Mouse (Mus musculus): ENCODE data around the gene Stk38.
A peak's percentile ranks its signal among the peaks of the same experiment; 100 is the strongest.

Gene Stk38

GRCm38 (mm10) chr17:28950751-28951150 lies 57.0 kb downstream of the Stk38 start:
- no peak for DNase-seq

DNA sequence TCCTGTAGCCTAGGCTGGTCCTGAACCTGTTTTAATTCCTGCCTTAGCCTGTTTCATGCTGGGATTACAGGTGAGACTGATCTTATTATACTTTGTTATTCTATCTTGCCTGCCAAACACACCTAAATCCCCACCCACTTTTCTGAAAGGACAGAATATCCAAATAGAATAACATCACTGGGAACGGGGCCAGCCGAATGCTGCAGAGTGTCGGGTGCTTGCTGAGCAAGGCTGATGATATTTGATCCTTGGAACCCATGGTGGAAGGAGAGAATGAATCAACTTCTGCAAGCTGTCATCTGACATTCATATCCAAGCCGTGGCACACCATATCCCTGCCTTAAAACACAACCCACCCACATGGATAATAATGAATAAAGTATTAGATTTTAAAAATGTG lies 59.1 kb downstream of the Stk38 start:
- DNase-seq: peak; percentile 34 to 70

DNA sequence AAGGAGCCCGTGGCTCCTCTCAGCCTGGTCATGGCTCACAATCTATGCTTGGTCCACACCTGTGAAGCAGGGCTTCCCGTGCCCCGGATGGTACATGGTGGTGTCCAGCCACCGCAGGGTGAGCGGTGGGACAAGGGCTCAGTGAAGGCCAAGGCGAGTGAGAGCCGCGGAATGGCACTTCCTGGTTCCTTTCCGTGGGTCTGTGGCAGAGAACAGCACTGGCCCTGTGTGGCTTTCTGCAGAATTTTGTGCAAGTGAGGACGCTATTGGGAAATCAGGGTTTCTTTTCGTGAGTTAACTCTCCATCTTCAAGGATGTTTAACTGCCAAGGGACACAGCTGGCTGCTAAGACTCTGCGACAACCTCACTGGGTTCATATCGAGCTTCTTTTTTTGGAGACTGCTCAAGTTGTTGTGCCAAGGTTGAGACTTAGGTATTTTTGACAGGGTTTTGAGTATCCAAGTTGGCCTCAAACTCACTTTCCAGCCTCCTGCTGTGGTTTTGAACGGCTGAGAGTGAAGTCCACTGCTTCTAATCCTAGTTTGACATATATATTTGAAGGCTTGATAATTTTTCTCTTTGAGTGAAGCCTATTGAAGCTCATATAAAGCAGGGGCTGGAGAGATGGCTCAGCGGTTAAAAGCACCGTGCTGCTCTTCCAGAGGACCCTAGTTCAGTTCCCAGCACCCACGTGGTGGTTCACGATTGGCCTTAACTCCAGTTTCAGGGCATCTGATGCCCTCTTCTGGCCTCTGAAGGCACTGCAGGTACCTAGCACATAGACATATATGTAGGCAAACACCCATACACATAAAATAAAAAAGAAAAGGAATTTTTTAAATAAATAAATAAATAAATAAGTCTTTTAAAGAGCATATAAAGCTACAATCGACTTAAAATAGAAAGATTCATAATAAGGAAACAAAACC lies 60.5 kb downstream of the Stk38 start:
- DNase-seq: peak in 1 of 2 experiments; percentile 42

- no peak for DNase-seq
Measured at GRCm38 (mm10) chr17:28944481-28944880, 63.3 kb downstream of the Stk38 start.

GRCm38 (mm10) chr17:28943740-28944139 lies 64.1 kb downstream of the Stk38 start, which contains the start of gene Pxt1:
Pxt1 (minus strand) TSS chr17:28943840.
- DNase-seq: no peak

GRCm38 (mm10) chr17:28942101-28942500 lies 65.7 kb downstream of the Stk38 start:
- no peak for DNase-seq

DNA sequence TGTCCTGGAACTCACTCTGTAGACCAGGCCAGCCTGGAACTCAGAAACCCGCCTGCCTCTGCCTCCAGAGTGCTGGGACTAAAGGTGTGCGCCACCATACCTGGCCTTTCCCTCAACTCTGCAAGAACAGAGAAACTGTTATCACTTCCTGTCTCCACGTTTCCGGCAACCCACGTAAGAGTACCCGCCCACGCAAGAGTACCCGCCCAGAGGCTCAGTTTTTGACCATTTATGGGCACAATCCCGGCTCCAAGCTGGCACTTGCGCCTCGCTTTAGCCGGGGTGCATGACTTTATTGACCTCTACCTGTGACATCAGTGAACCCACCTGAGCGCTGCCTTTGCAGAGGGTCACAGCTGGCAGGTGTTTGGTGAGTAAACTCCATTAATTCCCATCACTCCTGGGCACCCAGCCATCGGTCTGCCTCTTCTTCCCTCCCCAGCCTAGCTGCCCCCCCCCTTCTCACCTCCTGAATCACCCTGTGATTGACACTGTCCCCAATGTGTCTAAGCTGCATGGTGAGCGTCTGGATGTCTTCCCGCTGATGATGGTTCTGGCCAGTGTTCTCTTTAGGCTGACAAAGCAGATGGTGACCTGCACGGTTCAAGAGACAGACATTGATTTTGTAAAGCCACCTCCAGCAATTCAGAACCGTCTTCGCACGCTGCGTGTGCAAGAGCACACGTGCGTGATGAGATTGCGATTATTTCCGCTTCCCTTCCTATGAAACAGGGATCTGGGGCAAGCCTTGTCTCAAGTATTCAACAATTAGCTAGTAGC lies 66.8 kb downstream of the Stk38 start:
- DNase-seq: peak; percentile 56 to 66

DNA sequence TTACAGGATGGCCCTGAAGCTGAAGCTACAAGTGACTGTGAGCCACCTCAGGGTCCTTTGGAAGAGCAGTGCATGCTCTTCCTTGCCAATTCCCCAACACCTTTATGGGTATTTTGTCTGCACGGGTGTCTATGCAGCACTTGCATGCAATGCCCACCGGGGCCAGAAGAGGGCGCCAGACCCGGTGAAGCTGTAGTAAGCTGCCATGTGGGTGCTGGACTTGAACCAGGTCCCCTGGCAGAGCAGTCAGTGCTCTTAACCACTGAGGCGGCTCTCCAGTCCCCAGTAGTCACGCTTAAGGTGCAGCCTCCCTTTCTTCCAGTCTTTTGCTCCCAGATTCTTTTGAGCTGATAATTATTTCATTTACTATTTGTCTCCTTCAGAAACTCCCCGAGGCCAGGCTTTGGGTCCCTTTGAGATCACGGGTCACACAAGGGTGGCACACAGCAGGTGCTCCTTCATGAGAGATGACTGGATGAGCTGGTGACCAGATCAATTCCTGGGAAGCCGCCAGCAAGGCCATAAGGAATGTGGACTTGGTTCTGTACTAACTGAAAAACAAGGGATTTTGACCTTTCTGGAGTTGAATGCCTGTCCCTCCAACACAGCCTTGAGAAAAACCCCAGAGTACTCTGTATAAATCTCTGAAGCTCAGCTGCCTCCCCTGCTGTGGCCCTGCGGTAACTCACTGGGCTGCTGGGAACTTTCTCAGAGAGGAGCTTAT lies 71.0 kb downstream of the Stk38 start:
- peak; percentile 70 to 88 for DNase-seq

- no peak for DNase-seq
Measured at GRCm38 (mm10) chr17:28936133-28936532, 71.7 kb downstream of the Stk38 start.

GRCm38 (mm10) chr17:28934120-28934916 lies 73.5 kb downstream of the Stk38 start:
- no peak for DNase-seq

GRCm38 (mm10) chr17:28932274-28932673 lies 75.5 kb downstream of the Stk38 start:
- DNase-seq: no peak

DNA sequence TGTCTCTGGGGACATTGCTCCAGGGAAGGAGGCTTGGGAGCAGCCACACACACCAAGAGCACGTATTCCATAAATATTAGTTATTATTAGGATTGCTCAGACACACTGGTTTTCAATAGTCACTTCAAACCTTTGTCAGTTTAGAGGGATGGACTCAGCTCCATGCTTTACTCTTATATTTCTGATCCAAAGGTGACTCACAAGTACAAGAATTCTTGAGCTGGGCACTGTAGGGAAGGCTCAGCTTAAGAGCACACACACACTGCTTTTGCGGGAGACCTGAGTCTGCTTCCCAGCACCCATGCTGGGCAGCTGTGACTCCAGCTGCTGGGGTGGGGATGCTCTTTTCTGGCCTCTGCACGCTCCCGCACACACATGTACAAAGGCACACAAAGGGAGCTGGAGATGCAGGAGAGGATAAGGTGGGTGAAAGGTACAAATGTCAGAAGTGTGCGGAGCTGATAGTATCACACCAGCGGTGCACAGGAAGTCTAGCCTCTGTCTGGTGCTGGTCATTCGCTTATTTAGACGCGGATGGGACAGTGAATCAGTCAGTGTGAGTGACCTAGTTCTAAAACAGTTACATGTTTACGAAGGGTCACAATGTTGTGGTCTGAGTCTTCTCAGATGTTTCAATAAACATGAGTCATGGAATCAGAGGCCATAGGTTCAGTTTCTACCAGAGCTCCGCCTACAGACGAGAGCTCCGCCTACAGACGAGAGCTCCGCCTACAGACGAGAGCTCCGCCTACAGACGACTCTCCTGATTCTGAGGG lies 76.2 kb downstream of the Stk38 start:
- DNase-seq: no peak

GRCm38 (mm10) chr17:28930392-28931074 lies 77.3 kb downstream of the Stk38 start:
- DNase-seq: peak; percentile 69 to 79

- no peak for DNase-seq
Measured at GRCm38 (mm10) chr17:28929369-28929768, 78.4 kb downstream of the Stk38 start.

DNA sequence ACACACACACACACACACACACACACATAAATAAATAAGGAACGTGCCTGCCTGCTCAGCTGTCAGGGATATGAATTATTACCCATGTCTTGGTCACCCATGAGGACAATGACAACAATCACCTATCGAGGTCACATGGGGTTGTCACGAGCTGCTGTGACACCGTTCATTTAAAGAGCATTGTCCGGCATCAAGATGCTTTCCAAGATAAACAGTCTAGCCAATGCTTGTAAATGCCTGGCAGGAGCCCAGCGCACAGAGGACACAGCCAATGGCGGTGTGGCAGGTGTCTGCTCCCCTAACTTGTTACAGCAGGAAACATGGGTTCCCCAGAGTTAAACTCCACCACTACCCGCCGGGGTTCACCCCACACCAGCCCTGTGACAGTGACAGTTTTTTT lies 79.8 kb downstream of the Stk38 start:
- no peak for DNase-seq

DNA sequence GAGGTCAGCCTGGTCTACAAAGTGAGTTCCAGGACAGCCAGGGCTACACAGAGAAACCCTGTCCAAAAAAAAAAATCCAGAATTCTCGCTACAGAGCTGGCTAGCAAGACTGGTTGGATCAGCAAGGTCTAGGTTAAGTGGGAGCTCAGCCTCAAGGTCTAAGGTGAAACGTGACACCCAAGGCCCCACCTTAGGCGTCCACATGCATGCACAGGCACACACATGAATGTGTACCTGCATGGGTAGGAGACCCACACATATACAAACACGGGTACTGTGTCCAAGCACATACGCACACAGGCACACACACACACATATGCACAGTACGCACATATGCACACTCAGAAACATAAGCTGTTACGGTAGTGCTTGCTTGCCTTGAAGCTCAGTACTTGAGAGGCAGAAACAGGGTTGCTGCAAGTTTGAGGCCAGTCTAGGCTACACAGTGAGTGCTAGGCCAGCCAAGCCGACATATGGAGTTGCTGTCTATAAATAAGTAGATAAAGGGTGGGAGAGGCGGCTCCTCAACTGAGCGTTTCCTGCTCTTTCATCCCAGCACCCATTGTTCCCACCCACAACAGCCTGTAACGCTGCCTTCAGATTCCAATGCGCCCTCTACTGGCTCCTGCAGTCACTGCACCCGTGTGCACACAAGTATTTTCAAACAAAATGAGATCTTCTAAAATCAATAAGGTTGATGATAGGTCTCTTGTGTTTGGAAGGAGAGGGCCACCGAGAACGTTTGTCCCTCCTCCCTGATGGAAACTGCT lies 80.7 kb downstream of the Stk38 start:
- DNase-seq: peak; percentile 55 to 77

GRCm38 (mm10) chr17:28926380-28926779 lies 81.4 kb downstream of the Stk38 start:
- peak; percentile 90 to 94 for DNase-seq

DNA sequence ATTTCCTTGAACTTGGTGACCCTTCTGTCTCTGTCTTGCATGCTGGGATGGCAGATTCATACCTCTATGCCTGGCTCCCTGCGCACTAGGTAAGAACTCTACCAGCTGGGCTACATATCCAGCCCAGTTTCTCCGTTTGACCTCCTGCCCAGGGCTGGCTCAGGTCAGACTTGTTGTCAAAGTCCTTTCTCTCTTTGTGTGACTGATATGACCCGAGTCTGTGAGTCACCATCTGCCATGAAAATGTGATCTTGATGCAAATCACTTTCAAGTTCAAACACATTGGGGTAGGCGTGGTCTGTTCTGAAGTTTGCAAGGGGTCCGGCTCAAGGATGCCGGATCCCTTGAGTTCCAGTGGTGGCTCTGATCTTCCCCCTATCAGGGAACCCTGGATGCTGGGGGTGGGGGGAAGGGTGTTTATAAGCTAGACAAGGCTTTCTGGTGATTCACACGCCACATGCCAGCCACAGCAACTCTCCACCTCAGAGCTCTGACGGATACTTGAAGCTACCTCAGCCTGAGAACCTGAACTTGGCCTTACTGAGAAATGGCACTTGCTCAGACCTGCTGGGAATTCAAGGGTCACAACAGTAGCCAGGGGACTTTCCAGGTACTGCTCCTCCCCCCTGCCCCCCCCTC lies 82.7 kb downstream of the Stk38 start:
- no peak for DNase-seq

DNA sequence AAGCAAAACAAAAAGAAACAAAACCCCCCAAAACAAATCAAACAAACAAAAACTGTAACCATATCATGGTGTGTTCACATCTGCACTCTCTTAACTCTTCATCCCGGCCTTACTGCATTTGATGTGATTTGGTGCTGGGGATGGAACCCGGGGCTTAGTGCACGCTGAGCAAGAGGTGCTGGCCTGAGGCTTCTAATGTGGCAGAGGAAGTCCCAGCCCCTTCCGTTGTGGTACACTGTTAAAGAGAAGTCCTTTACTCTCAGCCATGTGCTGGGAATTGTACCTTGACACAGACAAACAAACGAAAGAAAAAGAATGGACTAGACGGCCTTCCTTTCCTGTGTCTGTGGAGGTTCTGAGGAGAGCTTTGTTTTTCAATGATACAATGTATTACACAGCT lies 85.7 kb downstream of the Stk38 start:
- DNase-seq: no peak

Data from cerebellum, postnatal 14 days (tissue).